Mouse (Mus musculus) neural tube, embryonic 15.5 days (tissue): ENCODE results near the gene Hmbs. TPM values are rescaled to one million over a fixed set of nuclear protein-coding genes. Genes with fewer than 3 reads are reported as not detected.
"Not testable (repeated sequence)": the region's sequence is repeated elsewhere in the genome, so short reads cannot be mapped to it uniquely, and the experiment has no call there.

Experiments
- ATAC-seq: fragments of 200-750 bp; cut with Nextera tagmentation; 2 replicates; pipeline ENCODE4 v1.8.0; 2017; ENCODE audit warnings: mild to moderate bottlenecking, moderate TSS enrichment, moderate library complexity; ENCODE audit not compliant: low FRiP score
- H3K27ac ChIP-seq: fragments of 300-500 bp; sonication (generic); replicated peaks from 2 replicates; pipeline ENCODE4 v1.5.1; 2015; ENCODE audit warnings: mild to moderate bottlenecking, inconsistent platforms
- H3K27me3 ChIP-seq: fragments of 300-500 bp; sonication (generic); replicated peaks from 2 replicates; pipeline ENCODE4 v1.6.1; 2015; ENCODE audit warnings: inconsistent platforms
- H3K36me3 ChIP-seq: fragments of 300-500 bp; sonication (generic); 2 replicates; pipeline ENCODE4 v1.6.1; 2015; ENCODE audit warnings: inconsistent platforms
- H3K4me1 ChIP-seq: fragments of 300-500 bp; sonication (generic); 2 replicates; pipeline ENCODE4 v1.6.1; 2015; ENCODE audit warnings: inconsistent platforms
- H3K4me2 ChIP-seq: fragments of 300-500 bp; sonication (generic); 2 replicates; pipeline ENCODE4 v1.6.1; 2015; ENCODE audit warnings: inconsistent platforms, mild to moderate bottlenecking, moderate library complexity
- H3K4me3 ChIP-seq: fragments of 300-500 bp; sonication (generic); replicated peaks from 2 replicates; pipeline ENCODE4 v1.5.1; 2015; ENCODE audit warnings: mild to moderate bottlenecking, inconsistent platforms
- H3K9ac ChIP-seq: fragments of 300-500 bp; sonication (generic); replicated peaks from 2 replicates; pipeline ENCODE4 v1.6.1; 2015; ENCODE audit warnings: mild to moderate bottlenecking, inconsistent platforms
- H3K9me3 ChIP-seq: fragments of 300-500 bp; sonication (generic); replicated peaks from 2 replicates; pipeline ENCODE4 v1.6.1; 2016; ENCODE audit warnings: inconsistent platforms
- WGBS: fragments of 180-500 bp; shearing (Covaris S2); methylation state at CpG from one replicate; pipeline ENCODE4 v1.1.7; 2015; ENCODE audit warnings: mixed read lengths; 5-methylcytosine and 5-hydroxymethylcytosine counted together
- polyA plus RNA-seq: library from polyadenylated mRNA; unstranded; fragments of >200 nt; fragmentation: Nextera tagmentation; extraction: Ambion mirVana; gene quantifications from 2 replicates; pipeline ENCODE4 v1.2.1, GENCODE M21; 2015

Gene Hmbs
- polyA plus RNA-seq, 1 experiment from 2014 or later = 58.3 TPM

GRCm38 (mm10) chr9:44332918-44333638, 10.9 kb downstream of the Hmbs start:
- Histone ChIP-seq H3K9ac (no peak overlapping the region), H3K4me2 (no peak overlapping the region), H3K4me1 (peaks cover 25% of the 10 kb centered on the region), H3K9me3 (no peaks in the 10 kb centered on the region), H3K27ac (no peak overlapping the region), H3K4me3 (no peak overlapping the region), H3K36me3 (peaks cover 52% of the 10 kb centered on the region), H3K27me3 (no peaks in the 10 kb centered on the region)
- 96% methylated on average over 13 of the region's 13 CpGs for WGBS
- no peak for ATAC-seq

GRCm38 (mm10) chr9:44330736-44331135, 13.3 kb downstream of the Hmbs start:
- no peaks in the 10 kb centered on the region for H3K9me3 ChIP-seq
- peaks cover 19% of the 10 kb centered on the region for H3K4me1 ChIP-seq
- no peak overlapping the region for H3K27ac ChIP-seq
- WGBS = 92% methylated on average over 6 of the region's 6 CpGs
- peaks cover 48% of the 10 kb centered on the region for H3K36me3 ChIP-seq
- no peak overlapping the region for H3K9ac ChIP-seq
- no peak overlapping the region for H3K4me3 ChIP-seq
- ATAC-seq = no peak
- no peaks in the 10 kb centered on the region for H3K27me3 ChIP-seq
- no peak overlapping the region for H3K4me2 ChIP-seq

- no peak for ATAC-seq
These were observed 16.1 kb downstream of the Hmbs start for GRCm38 (mm10) chr9:44327926-44328325.

GRCm38 (mm10) chr9:44327064-44327711, 16.8 kb downstream of the Hmbs start:
- Histone ChIP-seq H3K27ac (peak overlapping the region; percentile 93), H3K4me2 (peak overlapping the region; percentile 91), H3K36me3 (peaks cover 32% of the 10 kb centered on the region), H3K9ac (peak overlapping the region; percentile 93), H3K27me3 (no peaks in the 10 kb centered on the region), H3K9me3 (no peaks in the 10 kb centered on the region), H3K4me1 (peaks cover 19% of the 10 kb centered on the region), H3K4me3 (peak overlapping the region; percentile 85)
- ATAC-seq = peak; percentile 30; the same call in 1 of the 2 replicates
- under 1% methylated on average over 22 of the region's 22 CpGs for WGBS

More at GRCm38 (mm10) chr9:44327926-44328325, 16.1 kb downstream of the Hmbs start:
- H3K27ac ChIP-seq = no peak overlapping the region
- H3K9ac ChIP-seq = 0 out of 2 replicates have a peak overlapping the region, but pooled peaks have one; percentile 93
- no peaks in the 10 kb centered on the region for H3K9me3 ChIP-seq
- peaks cover 39% of the 10 kb centered on the region for H3K36me3 ChIP-seq
- H3K4me3 ChIP-seq = peak overlapping the region; percentile 85
- H3K4me2 ChIP-seq = peak overlapping the region; percentile 91
- H3K4me1 ChIP-seq = peaks cover 19% of the 10 kb centered on the region
- H3K27me3 ChIP-seq = no peaks in the 10 kb centered on the region
- 91% methylated on average over 5 of the region's 5 CpGs for WGBS

GRCm38 (mm10) chr9:44326371-44327063, 17.5 kb downstream of the Hmbs start:
- H3K9me3 ChIP-seq = no peaks in the 10 kb centered on the region
- ATAC-seq = peak; percentile 95

GRCm38 (mm10) chr9:44325768-44326370, 18.2 kb downstream of the Hmbs start, which contains the start of gene Dpagt1:
Dpagt1 (plus strand) TSS chr9:44326019.
- Histone ChIP-seq H3K4me1 (peaks cover 21% of the 10 kb centered on the region), H3K9ac (peak within 1 kb of the TSS; percentile 93), H3K27ac (peak within 1 kb of the TSS; percentile 93), H3K4me3 (peak within 1 kb of the TSS; percentile 85), H3K27me3 (no peaks in the 10 kb centered on the region), H3K9me3 (no peaks in the 10 kb centered on the region), H3K36me3 (peaks cover 19% of the 10 kb centered on the region), H3K4me2 (peak within 1 kb of the TSS; percentile 91)
- ATAC-seq = peak; percentile 46; the same call in 1 of the 2 replicates
- WGBS = 3% methylated on average over 12 of the region's 12 CpGs

More at GRCm38 (mm10) chr9:44326371-44327063, 17.5 kb downstream of the Hmbs start:
- peaks cover 19% of the 10 kb centered on the region for H3K4me1 ChIP-seq
- no peaks in the 10 kb centered on the region for H3K27me3 ChIP-seq
- peak overlapping the region; percentile 93 for H3K27ac ChIP-seq
- H3K9ac ChIP-seq = peak overlapping the region; percentile 93
- H3K4me2 ChIP-seq = peak overlapping the region; percentile 91
- H3K4me3 ChIP-seq = peak overlapping the region; percentile 85
- under 1% methylated on average over 38 of the region's 38 CpGs for WGBS
- peaks cover 26% of the 10 kb centered on the region for H3K36me3 ChIP-seq

GRCm38 (mm10) chr9:44325032-44325767, 18.8 kb downstream of the Hmbs start:
- H3K27me3 ChIP-seq, H3K9me3 ChIP-seq, ATAC-seq: not testable (repeated sequence)
- peak overlapping the region; percentile 93 for H3K27ac ChIP-seq
- WGBS = 63% methylated on average over 7 of the region's 8 CpGs
- H3K9ac ChIP-seq = peak overlapping the region; percentile 93; the same call in 1 of the 2 replicates
- H3K4me2 ChIP-seq = peak overlapping the region; percentile 91
- peaks cover 27% of the 10 kb centered on the region for H3K4me1 ChIP-seq
- H3K4me3 ChIP-seq = peak overlapping the region; percentile 85; the same call in 1 of the 2 replicates
- H3K36me3 ChIP-seq = peaks cover 13% of the 10 kb centered on the region; the same call in 1 of the 2 replicates

- Histone ChIP-seq H3K4me1 (peaks cover 31% of the 10 kb centered on the region), H3K9ac (no peak overlapping the region), H3K9me3 (no peaks in the 10 kb centered on the region), H3K27ac (no peak overlapping the region), H3K36me3 (peaks cover 5% of the 10 kb centered on the region; the same call in 1 of the 2 replicates), H3K4me2 (no peak overlapping the region), H3K4me3 (no peak overlapping the region), H3K27me3 (no peaks in the 10 kb centered on the region)
- WGBS = 65% methylated on average over 6 of the region's 6 CpGs
- ATAC-seq = no peak
These were observed 19.9 kb downstream of the Hmbs start for GRCm38 (mm10) chr9:44324147-44324546.

- H3K4me3 ChIP-seq, H3K27me3 ChIP-seq, H3K9ac ChIP-seq, H3K27ac ChIP-seq, H3K9me3 ChIP-seq, ATAC-seq, H3K36me3 ChIP-seq, H3K4me2 ChIP-seq: not testable (repeated sequence)
- 78% methylated on average over 2 of the region's 4 CpGs for WGBS
- peaks cover 36% of the 10 kb centered on the region for H3K4me1 ChIP-seq
These were observed 20.4 kb downstream of the Hmbs start for GRCm38 (mm10) chr9:44323656-44324055.

GRCm38 (mm10) chr9:44320799-44321133, 23.3 kb downstream of the Hmbs start:
- peaks cover 7% of the 10 kb centered on the region for H3K36me3 ChIP-seq
- ATAC-seq = peak; percentile 3; the same call in 1 of the 2 replicates

More at GRCm38 (mm10) chr9:44320799-44321133, 23.3 kb downstream of the Hmbs start:
- peak overlapping the region; percentile 90 for H3K4me2 ChIP-seq
- 23% methylated on average over 6 of the region's 6 CpGs for WGBS
- H3K9me3 ChIP-seq = no peaks in the 10 kb centered on the region
- peak overlapping the region; percentile 80 for H3K27ac ChIP-seq
- H3K9ac ChIP-seq = peak overlapping the region; percentile 45
- no peaks in the 10 kb centered on the region for H3K27me3 ChIP-seq
- peak overlapping the region; percentile 66 for H3K4me3 ChIP-seq
- peaks cover 40% of the 10 kb centered on the region for H3K4me1 ChIP-seq
